ENCODE assay signal across 24 mouse cellular contexts in the genomic region with DNA sequence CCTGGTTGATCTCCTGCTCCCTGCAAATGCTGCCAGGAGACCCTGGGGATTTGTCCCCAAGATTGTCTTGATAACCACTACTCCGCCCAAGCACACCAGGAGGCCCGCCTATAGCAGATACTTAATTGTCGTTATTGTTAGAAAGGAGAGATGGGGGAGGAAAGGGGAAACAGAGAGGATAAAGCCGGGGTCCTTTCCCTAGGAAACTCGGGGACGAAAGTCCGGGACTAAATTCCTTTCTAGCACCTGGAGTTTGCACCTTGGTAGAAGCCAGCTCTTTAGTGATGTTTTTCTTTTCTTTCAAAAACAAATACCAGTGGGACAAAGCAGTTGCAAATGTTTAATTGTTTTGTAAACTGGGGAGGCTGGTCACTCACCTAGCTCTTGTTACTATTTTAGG. TPM values are rescaled to one million over a fixed set of nuclear protein-coding genes. Genes with fewer than 3 reads are reported as not detected.
A peak's percentile ranks its signal among the peaks of the same experiment; 100 is the strongest.
DNase-seq lines count a peak whose midpoint lies in the region; ATAC-seq and TF ChIP-seq lines count a peak whose summit lies in the region.
"Had no signal": no experiment of that assay in that cellular context is flagged by ENCODE, and none has a peak within 500 bp of the region (broad histone marks: within the 10 kb centered on the region; RNA-seq: fewer than 3 reads in every experiment).

No protein-coding gene starts in this region.

- peaks cover 83% of the 10 kb centered on the region for H3K27me3 ChIP-seq in hindbrain, postnatal 0 days (ENCODE audit: insufficient read depth, low read length)
- H3K27me3 ChIP-seq: Patski had no signal

- H3K9me3 ChIP-seq in hindbrain, postnatal 0 days (ENCODE audit: low read length): no peaks in the 10 kb centered on the region
- H3K9me3 ChIP-seq: forebrain, embryonic 13.5 days; kidney, embryonic 15.5 days had no signal

- TF ChIP-seq CTCF in brain, embryonic 14.5 days (IDR thresholded peaks at IDR 0.05; ENCODE audit: borderline replicate concordance, extremely low read depth, insufficient read depth, insufficient read length): no peak
- no peak for TF ChIP-seq CTCF in hindbrain, postnatal 0 days (IDR thresholded peaks at IDR 0.05; ENCODE audit: low read depth)

- H3K4me2 ChIP-seq in hindbrain, postnatal 0 days (ENCODE audit: low read depth, low read length): peak overlapping the region; percentile 41
- H3K4me2 ChIP-seq: forebrain, embryonic 13.5 days had no signal

- 4% methylated on average over 7 of the region's 7 CpGs for WGBS in hindbrain, postnatal 0 days

- no peak for ATAC-seq in hindbrain, postnatal 0 days
- no peak for ATAC-seq in granulocyte monocyte progenitor cell, adult 5-6 weeks (replicated peaks; ENCODE audit: poor library complexity, severe bottlenecking)
- ATAC-seq: forebrain, embryonic 13.5 days; Patski had no signal

- 0 out of 2 replicates have a peak overlapping the region, but pooled peaks have one; percentile 4 for H3K4me3 ChIP-seq in hindbrain, postnatal 0 days (ENCODE audit: low read length)
- H3K4me3 ChIP-seq: forebrain, embryonic 13.5 days; layer of hippocampus, adult 2 months had no signal

- DNase-seq in embryo, embryonic 11 days: peak; percentile 39
- no peak for DNase-seq in embryo, embryonic 10 days (ENCODE audit: low spot score)
- DNase-seq in brain, embryonic 14.5 days (ENCODE audit: low read depth): peak; percentile 30
- no peak for DNase-seq in hindbrain, postnatal 0 days (ENCODE audit: low spot score)
- DNase-seq in neural tube, embryonic 10.5 days (ENCODE audit: extremely low spot score, low spot score): peak; percentile 55
- no peak for DNase-seq in spleen, postnatal 10 days (ENCODE audit: low spot score in 2 of 2)
- no peak for DNase-seq in left cerebral cortex, adult 18-20 months (ENCODE audit: low spot score in 2 of 2)
- DNase-seq: cerebellum, adult 11 months; cerebellum, postnatal 25 days; lung, postnatal 14 days; right cerebral cortex, adult 18-20 months; spleen, adult 18-20 months; thymus, postnatal 25 days had no signal

- no peak overlapping the region for H3K27ac ChIP-seq in hindbrain, postnatal 0 days
- H3K27ac ChIP-seq: forebrain, embryonic 13.5 days; kidney, embryonic 15.5 days; layer of hippocampus, adult 2 months; stomach, postnatal 0 days had no signal

- TF ChIP-seq POLR2A in brain, embryonic 14.5 days (IDR thresholded peaks at IDR 0.05; ENCODE audit: borderline replicate concordance, extremely low read depth, insufficient read depth, insufficient read length, poor library complexity, severe bottlenecking): no peak

- H3K9ac ChIP-seq in hindbrain, postnatal 0 days (replicated peaks; ENCODE audit: low read length): no peak overlapping the region
- H3K9ac ChIP-seq: forebrain, embryonic 13.5 days; kidney, embryonic 15.5 days had no signal

- H3K4me1 ChIP-seq in hindbrain, postnatal 0 days (ENCODE audit: insufficient read depth, low read length): no peaks in the 10 kb centered on the region

- no peaks in the 10 kb centered on the region for H3K36me3 ChIP-seq in hindbrain, postnatal 0 days (ENCODE audit: insufficient read depth, low read length)
- H3K36me3 ChIP-seq: kidney, embryonic 15.5 days had no signal

RNA-seq across cellular contexts. Expression of a gene that starts 3.0 kb away (rescaled TPM):
- polyA plus RNA-seq in brain, embryonic 14.5 days (2012; rRNA removed): 2.9 and 16.0 TPM in 2 replicates
- total RNA-seq in hindbrain, postnatal 0 days (2014; rRNA removed): 17.3 and 21.1 TPM in 2 replicates
- polyA plus RNA-seq in hindbrain, postnatal 0 days (2015; fragmentation: Nextera tagmentation; extraction: Ambion mirVana): 2.1 and 2.2 TPM in 2 replicates
- total RNA-seq in granulocyte monocyte progenitor cell, adult 5-6 weeks (2014; fragmentation: Nextera tagmentation): not detected in 2 replicates
- not detected in 2 replicates for total RNA-seq in granulocyte monocyte progenitor cell, adult 5-6 weeks (2017)
- total RNA-seq in left cerebral cortex, adult 18-20 months (2021): under 1 TPM; 0.14 to 0.60 TPM
- total RNA-seq: CH12.LX; megakaryocyte-erythroid progenitor cell, adult 5-6 weeks had no signal
- polyA plus RNA-seq: heart, postnatal 0 days; intestine, embryonic 14.5 days; liver, embryonic 16.5 days; stomach, postnatal 0 days had no signal

Comparison
In these comparisons a context has a peak if more than half of its experiments do, and no peak if none do; other contexts are left out.
1. DNase-seq: peak in embryo, embryonic 11 days (single experiment), brain, embryonic 14.5 days (single experiment) and neural tube, embryonic 10.5 days (single experiment); none in embryo, embryonic 10 days (single experiment), hindbrain, postnatal 0 days (single experiment), spleen, postnatal 10 days (0 of 2) and left cerebral cortex, adult 18-20 months (0 of 2).
2. RNA of a gene that starts 3.0 kb away (total RNA-seq): 17.3 to 21.1 TPM in hindbrain, postnatal 0 days; 0.14 to 0.60 TPM in left cerebral cortex, adult 18-20 months and not detected in granulocyte monocyte progenitor cell, adult 5-6 weeks; every median in the first group is over 10 times any median in the second.